Mouse (Mus musculus): ENCODE results near the gene Tubgcp2. TPM values are rescaled to one million over a fixed set of nuclear protein-coding genes. Genes with fewer than 3 reads are reported as not detected.

The Tubgcp2 gene
- total and polyA plus RNA-seq, 3 experiments, result 42.5 to 50.4 (median 46.7) TPM

DNA sequence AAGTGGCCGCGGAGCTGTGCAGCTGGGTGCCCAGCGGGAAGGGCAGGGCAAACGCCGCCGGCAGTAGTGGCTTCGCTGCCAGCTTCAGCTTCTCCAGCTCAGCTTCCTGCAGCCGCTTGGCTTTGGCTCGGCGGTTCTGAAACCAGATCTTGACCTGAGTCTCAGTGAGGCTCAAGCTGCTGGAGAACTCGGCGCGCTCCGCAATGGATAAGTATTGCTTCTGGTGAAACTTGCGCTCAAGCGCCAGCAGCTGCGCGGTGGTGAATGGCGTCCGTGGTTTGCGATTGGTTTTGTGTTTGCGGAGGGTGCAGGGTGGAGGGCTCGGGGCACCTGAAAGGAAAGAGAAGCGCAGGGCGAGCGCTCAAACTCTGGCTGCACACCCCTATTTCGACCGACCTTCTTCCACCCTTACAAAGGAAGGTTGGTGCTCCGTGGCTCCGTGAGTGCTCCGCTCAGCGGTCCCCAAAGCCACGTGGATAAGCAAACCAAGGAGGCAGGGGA is 11.4 kb upstream of the Tubgcp2 start:
- H3K79me2 ChIP-seq (replicated peaks; ENCODE audit: control insufficient read depth, extremely low read depth, insufficient read depth, poor library complexity, severe bottlenecking), result no peaks in the 10 kb centered on the region
- H3K36me3 ChIP-seq (replicated peaks in 1 of 2; ENCODE audit: control insufficient read depth in 1 of 2, insufficient read depth in 1 of 2, low read length in 1 of 2), result no peaks in the 10 kb centered on the region
- H3K4me2 ChIP-seq (ENCODE audit: insufficient read depth, low read depth, poor library complexity, severe bottlenecking), result no peak overlapping the region
- dilution Hi-C loops (cut with MboI; ENCODE audit: extremely low pct_ligation_motif_present, extremely low pct_unique_long_range_greater_than_20kb, low sequenced_read_pairs), result no loop called here
- H3K27ac ChIP-seq (ENCODE audit: insufficient read depth, low read depth), result no peak overlapping the region
- peaks cover 30% of the 10 kb centered on the region for H3K27me3 ChIP-seq (replicated peaks)
- TF ChIP-seq MEF2A (IDR thresholded peaks at IDR 0.05; ENCODE audit: borderline replicate concordance, low read depth, low read length), result no peak
- no peak for TF ChIP-seq HCFC1 (IDR thresholded peaks at IDR 0.05; ENCODE audit: low read depth, low read length)
- TF ChIP-seq CHD1 (IDR thresholded peaks at IDR 0.05; ENCODE audit: low read depth, low read length), result no peak
- TF ChIP-seq USF2 (conservative IDR thresholded peaks at IDR 0.05; ENCODE audit: low read depth, low read length), result no peak
- no peak for TF ChIP-seq ZNF384 (IDR thresholded peaks at IDR 0.05; ENCODE audit: low read depth, low read length)
- no peak for TF ChIP-seq SMC3 (IDR thresholded peaks at IDR 0.05; ENCODE audit: low read depth, low read length)
- TF ChIP-seq JUND (conservative IDR thresholded peaks at IDR 0.05; ENCODE audit: low read depth, low read length), result no peak
- no peak for TF ChIP-seq TBP (conservative IDR thresholded peaks at IDR 0.05; ENCODE audit: low read depth, low read length)
- no peak for TF ChIP-seq POLR2A (IDR thresholded peaks at IDR 0.05; ENCODE audit: low read depth, low read length)
- no peak for TF ChIP-seq CHD2 (IDR thresholded peaks at IDR 0.05; ENCODE audit: low read length)
- no peak for TF ChIP-seq MXI1 (IDR thresholded peaks at IDR 0.05; ENCODE audit: low read depth, low read length)
- TF ChIP-seq USF1 (IDR thresholded peaks at IDR 0.05; ENCODE audit: low read depth, low read length), result no peak
- TF ChIP-seq UBTF (IDR thresholded peaks at IDR 0.05; ENCODE audit: low read depth, low read length), result no peak
- TF ChIP-seq ETS1 (conservative IDR thresholded peaks at IDR 0.05; ENCODE audit: low read depth, low read length), result no peak
- TF ChIP-seq IRF4 (IDR thresholded peaks at IDR 0.05; ENCODE audit: low read depth, low read length), result no peak
- TF ChIP-seq E2F4 (IDR thresholded peaks at IDR 0.05; ENCODE audit: insufficient replicate concordance, low read depth, low read length), result no peak
- TF ChIP-seq ELF1 (IDR thresholded peaks at IDR 0.05; ENCODE audit: low read depth, low read length), result no peak
- TF ChIP-seq MAZ (IDR thresholded peaks at IDR 0.05; ENCODE audit: low read depth, low read length), result no peak
- no peak overlapping the region for H3K4me3 ChIP-seq (replicated peaks in 1 of 3; ENCODE audit: low read depth in 2 of 3, low read length in 2 of 3, poor library complexity in 1 of 3)
- peaks cover 0 to 3% of the 10 kb centered on the region in 2 experiments; a peak in 1 of 4 replicates for H3K4me1 ChIP-seq (ENCODE audit: control insufficient read depth in 1 of 2, insufficient read depth in 2 of 2)
- H3K9ac ChIP-seq (ENCODE audit: insufficient read depth, low read depth), result no peak overlapping the region
- H3K9me3 ChIP-seq (replicated peaks; ENCODE audit: low read length), result peaks cover 12% of the 10 kb centered on the region
- in situ Hi-C loops (cut with MboI; ENCODE audit: low pct_ligation_motif_present, low pct_unique_long_range_greater_than_20kb, low sequenced_read_pairs), result no loop called here
- no peak for DNase-seq (ENCODE audit: extremely low read depth)

DNA sequence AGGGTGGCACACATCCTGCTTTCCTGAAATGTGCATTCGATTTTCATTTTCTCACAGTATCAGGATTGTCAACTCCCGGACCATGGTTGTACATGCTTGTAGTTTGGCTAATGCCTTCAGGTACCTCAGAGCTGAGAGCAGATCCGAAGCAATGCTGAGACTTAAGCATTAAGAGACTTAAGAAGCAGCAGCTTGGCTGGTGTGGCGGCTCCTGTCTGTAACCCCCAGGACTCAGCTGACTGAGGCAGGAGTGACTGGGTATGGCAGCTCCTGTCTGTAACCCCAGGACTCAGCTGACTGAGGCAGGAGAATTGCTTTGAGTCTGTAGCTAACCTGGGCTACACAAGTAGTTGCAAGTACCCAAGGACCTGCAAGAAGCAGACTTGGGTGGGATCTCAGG is 9.1 kb upstream of the Tubgcp2 start:
- H3K4me1 ChIP-seq (ENCODE audit: control insufficient read depth in 1 of 2, insufficient read depth in 2 of 2), result peaks cover 0 to 3% of the 10 kb centered on the region in 2 experiments; a peak in 1 of 4 replicates
- H3K4me3 ChIP-seq (replicated peaks in 1 of 3; ENCODE audit: low read depth in 2 of 3, low read length in 2 of 3, poor library complexity in 1 of 3), result no peak overlapping the region
- no peak for TF ChIP-seq SIN3A (IDR thresholded peaks at IDR 0.05; ENCODE audit: low read length)
- TF ChIP-seq MAFK (IDR thresholded peaks at IDR 0.05; ENCODE audit: insufficient replicate concordance, low read length), result no peak
- no peak for TF ChIP-seq RAD21 (IDR thresholded peaks at IDR 0.05; ENCODE audit: low read depth, low read length)
- no peak for TF ChIP-seq PAX5 (IDR thresholded peaks at IDR 0.05; ENCODE audit: low read length)
- in situ Hi-C loops (cut with MboI; ENCODE audit: low pct_ligation_motif_present, low pct_unique_long_range_greater_than_20kb, low sequenced_read_pairs) (no loop called here), dilution Hi-C loops (cut with MboI; ENCODE audit: extremely low pct_ligation_motif_present, extremely low pct_unique_long_range_greater_than_20kb, low sequenced_read_pairs) (no loop called here)
- peaks cover 12% of the 10 kb centered on the region for H3K9me3 ChIP-seq (replicated peaks; ENCODE audit: low read length)
- DNase-seq (ENCODE audit: extremely low read depth), result no peak
- no peaks in the 10 kb centered on the region for H3K79me2 ChIP-seq (replicated peaks; ENCODE audit: control insufficient read depth, extremely low read depth, insufficient read depth, poor library complexity, severe bottlenecking)
- H3K27ac ChIP-seq (ENCODE audit: insufficient read depth, low read depth), result no peak overlapping the region
- H3K4me2 ChIP-seq (ENCODE audit: insufficient read depth, low read depth, poor library complexity, severe bottlenecking), result no peak overlapping the region
- H3K9ac ChIP-seq (ENCODE audit: insufficient read depth, low read depth), result no peak overlapping the region
- H3K27me3 ChIP-seq (replicated peaks), result peaks cover 8% of the 10 kb centered on the region
- peaks cover 2 to 6% of the 10 kb centered on the region in 2 experiments for H3K36me3 ChIP-seq (replicated peaks in 1 of 2; ENCODE audit: control insufficient read depth in 1 of 2, insufficient read depth in 1 of 2, low read length in 1 of 2)

Data from CH12.LX (cell line).